11 mouse cellular contexts compared by ENCODE assay signal in the genomic region with DNA sequence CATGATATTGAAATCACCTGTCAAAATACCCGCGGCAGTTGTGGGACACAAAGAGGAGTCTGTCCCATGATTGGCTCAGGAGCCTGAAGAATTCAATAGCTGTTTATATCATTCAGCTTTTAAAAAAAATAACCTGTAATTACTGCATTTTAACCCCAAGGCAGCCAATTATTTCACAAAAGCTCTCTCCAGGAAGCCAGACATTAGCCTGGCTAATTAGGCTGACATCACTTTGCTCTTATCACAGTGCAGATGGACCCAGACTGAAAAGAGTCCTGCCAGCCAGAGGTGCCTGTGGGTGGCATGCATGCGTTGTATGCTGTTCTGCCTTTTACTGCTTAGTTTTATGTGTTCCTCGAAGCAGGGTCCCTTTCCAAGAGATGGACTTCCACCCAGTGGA.
A peak's percentile ranks its signal among the peaks of the same experiment; 100 is the strongest.
DNase-seq lines count a peak whose midpoint lies in the region; ATAC-seq and TF ChIP-seq lines count a peak whose summit lies in the region.
"Had no signal": no experiment of that assay in that cellular context is flagged by ENCODE, and none has a peak within 500 bp of the region (broad histone marks: within the 10 kb centered on the region; RNA-seq: fewer than 3 reads in every experiment).

No protein-coding gene starts in this region.

- H3K4me2 ChIP-seq in forebrain, postnatal 0 days (ENCODE audit: low read depth): no peak overlapping the region
- H3K4me2 ChIP-seq in midbrain, embryonic 14.5 days (ENCODE audit: low read length): no peak overlapping the region
- H3K4me2 ChIP-seq: hindbrain, embryonic 15.5 days had no signal

- no peaks in the 10 kb centered on the region; the same call in 1 of the 2 replicates for H3K36me3 ChIP-seq in forebrain, postnatal 0 days (ENCODE audit: insufficient read depth)
- H3K36me3 ChIP-seq in midbrain, embryonic 14.5 days (ENCODE audit: control insufficient read depth, insufficient read depth, low read length): no peaks in the 10 kb centered on the region
- H3K36me3 ChIP-seq: hindbrain, embryonic 15.5 days had no signal

- peak overlapping the region; percentile 60 for H3K27ac ChIP-seq in gastrocnemius, adult 2 months
- no peak overlapping the region for H3K27ac ChIP-seq in forebrain, postnatal 0 days (ENCODE audit: low read depth, low read length)
- no peak overlapping the region for H3K27ac ChIP-seq in midbrain, embryonic 14.5 days (replicated peaks; ENCODE audit: low read depth, low read length)
- H3K27ac ChIP-seq: hindbrain, embryonic 15.5 days had no signal

- no peak overlapping the region for H3K9ac ChIP-seq in forebrain, postnatal 0 days
- no peak overlapping the region for H3K9ac ChIP-seq in midbrain, embryonic 14.5 days (replicated peaks; ENCODE audit: low read length)
- H3K9ac ChIP-seq: hindbrain, embryonic 15.5 days had no signal

- H3K4me3 ChIP-seq in gastrocnemius, adult 2 months: no peak overlapping the region
- H3K4me3 ChIP-seq in forebrain, postnatal 0 days (ENCODE audit: low read depth, low read length): no peak overlapping the region
- H3K4me3 ChIP-seq in midbrain, embryonic 14.5 days (replicated peaks; ENCODE audit: low read depth, low read length): no peak overlapping the region
- H3K4me3 ChIP-seq: hindbrain, embryonic 15.5 days had no signal

- DNase-seq in gastrocnemius, adult 2 months: no peak
- DNase-seq in gastrocnemius, postnatal 10 days: no peak
- DNase-seq in MN1 (ENCODE audit: low spot score): peak; percentile 42
- DNase-seq in forebrain, postnatal 0 days: peak; percentile 61
- DNase-seq in midbrain, embryonic 14.5 days: peak; percentile 68
- no peak for DNase-seq in gastrocnemius, postnatal 14 days
- no peak for DNase-seq in adrenal gland, postnatal 36 days
- DNase-seq in testis, postnatal 10 days (ENCODE audit: low spot score): no peak
- DNase-seq: layer of hippocampus, postnatal 36 days had no signal

- intact Hi-C loops in gastrocnemius, adult 2 months (cut with DNase I): no loop called here
- intact Hi-C loops in gastrocnemius, postnatal 14 days (cut with DNase I; ENCODE audit: low total_unique reads): no loop called here

- H3K4me1 ChIP-seq in forebrain, postnatal 0 days (ENCODE audit: insufficient read depth): no peaks in the 10 kb centered on the region
- H3K4me1 ChIP-seq in midbrain, embryonic 14.5 days (ENCODE audit: control insufficient read depth, insufficient read depth, low read length): peaks cover 11% of the 10 kb centered on the region; the same call in 1 of the 2 replicates

- 2% methylated on average over 4 of the region's 4 CpGs for whole genome bisulfite sequencing in forebrain, postnatal 0 days
- 31% methylated on average over 4 of the region's 4 CpGs for WGBS in midbrain, embryonic 14.5 days

- TF ChIP-seq CTCF in gastrocnemius, adult 2 months (IDR thresholded peaks at IDR 0.05): no peak
- TF ChIP-seq CTCF in forebrain, postnatal 0 days (IDR thresholded peaks at IDR 0.05; ENCODE audit: low read depth): no peak

- H3K9me3 ChIP-seq in forebrain, postnatal 0 days (ENCODE audit: low read length): no peaks in the 10 kb centered on the region
- H3K9me3 ChIP-seq in midbrain, embryonic 14.5 days (ENCODE audit: control insufficient read depth, low read length): no peaks in the 10 kb centered on the region
- H3K9me3 ChIP-seq: hindbrain, embryonic 15.5 days had no signal

- H3K27me3 ChIP-seq in forebrain, postnatal 0 days (ENCODE audit: insufficient read depth, low read length): peaks cover 83% of the 10 kb centered on the region
- no peaks in the 10 kb centered on the region for H3K27me3 ChIP-seq in midbrain, embryonic 14.5 days (ENCODE audit: control insufficient read depth, insufficient read depth, low read length)
- H3K27me3 ChIP-seq: Patski had no signal

- ATAC-seq in forebrain, postnatal 0 days: peak; percentile 88
- ATAC-seq in midbrain, embryonic 14.5 days (ENCODE audit: low FRiP score, low TSS enrichment): peak; percentile 71; the same call in 1 of the 2 replicates
- ATAC-seq: Patski had no signal

Comparison
In these comparisons a context has a peak if more than half of its experiments do, and no peak if none do; other contexts are left out.
1. DNase-seq: peak in MN1 (single experiment), forebrain, postnatal 0 days (single experiment) and midbrain, embryonic 14.5 days (single experiment); none in gastrocnemius, adult 2 months (single experiment), gastrocnemius, postnatal 10 days (single experiment), gastrocnemius, postnatal 14 days (single experiment), adrenal gland, postnatal 36 days (0 of 2) and testis, postnatal 10 days (single experiment).